Mouse (Mus musculus) frontal cortex, adult 2 months (tissue): ENCODE results near the gene Mrps31. TPM values are rescaled to one million over a fixed set of nuclear protein-coding genes. Genes with fewer than 3 reads are reported as not detected.

Experiments used
- DNase-seq, 2 experiments: peaks; one replicate each; pipeline ENCODE4 v3.0.0; 2022; ENCODE audit warnings: low spot score in 1 of 2; ENCODE audit errors: extremely low spot score in 1 of 2
- polyA plus RNA-seq: library from polyadenylated mRNA; depleted of rRNA; stranded (reverse); fragments of >200 nt; gene quantifications from 2 replicates; pipeline ENCODE4 v1.2.3, GENCODE M21; 2012; rRNA removed

Gene Mrps31
- 15.5 and 19.7 TPM in 2 replicates for polyA plus RNA-seq

DNA sequence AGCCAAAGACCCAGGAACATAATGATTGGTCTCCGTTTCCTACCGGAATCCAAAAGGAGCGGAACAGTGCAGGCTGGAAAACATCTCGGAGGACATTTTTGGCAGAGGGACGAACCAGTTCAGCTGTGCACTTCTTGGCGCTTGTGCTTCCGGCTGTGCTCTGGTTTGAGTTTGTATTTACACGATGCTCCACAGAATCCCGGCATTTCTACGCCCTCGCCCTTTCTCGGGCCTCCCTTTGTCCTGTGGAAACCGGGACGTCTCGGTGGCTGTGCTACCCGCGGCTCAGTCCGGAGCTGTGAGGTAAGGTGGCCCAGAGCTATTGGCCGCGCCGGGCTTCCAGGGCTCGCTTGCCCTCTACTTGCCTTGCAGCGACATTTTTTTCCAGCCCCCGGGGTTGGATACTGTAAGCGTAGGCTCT, at the start of gene Mrps31:
Gene Mrps31, plus strand, starts transcription at position 80 of the 421 bp plus-strand sequence.
- DNase-seq = peak; percentile 69 to 94

DNA sequence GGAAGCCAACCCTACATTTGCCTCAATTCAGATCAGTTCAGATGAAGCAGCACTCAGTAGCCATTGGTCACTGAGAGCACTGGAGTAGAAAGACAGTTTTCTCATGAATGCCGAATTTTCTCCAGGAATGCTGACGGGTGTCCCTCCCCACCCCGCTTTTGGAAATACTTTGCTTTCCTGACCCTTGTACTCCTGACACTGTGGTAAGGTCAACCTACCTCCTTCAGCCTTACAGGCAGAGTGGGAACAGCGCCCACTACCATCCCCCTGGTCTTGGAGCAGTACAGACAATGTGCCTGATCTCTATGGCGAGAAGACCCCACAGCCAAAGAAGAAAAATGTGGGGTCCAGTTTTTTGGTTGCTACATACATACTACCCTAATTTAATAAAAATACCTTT, 34.9 kb upstream of the Mrps31 start:
- DNase-seq = no peak

DNA sequence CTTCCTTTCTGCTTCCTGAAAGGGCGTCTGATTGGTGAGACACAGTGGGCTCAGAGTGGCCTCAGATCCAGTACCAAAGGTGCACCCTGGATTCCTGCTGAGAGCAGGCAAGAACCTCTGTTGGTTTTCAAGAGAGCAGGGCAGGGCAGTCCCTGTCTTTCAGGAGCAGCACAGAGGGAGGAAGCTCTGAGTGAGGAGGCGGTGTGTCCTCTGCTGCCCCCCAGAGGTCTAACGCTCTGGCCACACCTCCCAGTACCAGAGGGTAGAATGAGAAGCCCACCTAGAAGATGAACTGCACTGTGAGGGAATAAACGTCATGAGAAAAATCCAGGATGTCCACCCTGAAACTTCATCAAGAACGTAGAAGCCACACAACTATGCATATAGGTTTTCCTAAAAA, 34.3 kb upstream of the Mrps31 start:
- peak in 1 of 2 experiments; percentile 19 for DNase-seq

DNA sequence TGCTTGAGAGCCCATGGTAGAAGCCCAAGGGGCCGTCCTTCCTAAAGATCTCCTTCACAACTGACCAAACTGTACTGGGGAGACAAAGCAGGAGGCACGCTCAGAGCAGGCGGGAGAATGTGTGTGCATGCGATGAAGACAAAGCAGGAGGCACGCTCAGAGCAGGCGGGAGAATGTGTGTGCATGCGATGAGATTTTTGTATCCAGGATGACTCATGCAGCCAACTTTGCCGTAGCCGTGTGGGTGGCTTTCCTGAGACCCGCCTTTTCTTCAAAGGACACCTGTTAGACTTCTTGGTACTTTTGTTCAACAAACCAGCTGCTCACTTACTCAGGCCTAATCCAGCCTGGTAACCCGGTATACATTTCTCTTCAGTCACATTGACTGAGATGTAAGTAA, 30.2 kb upstream of the Mrps31 start:
- DNase-seq = peak in 1 of 2 experiments; percentile 46

DNA sequence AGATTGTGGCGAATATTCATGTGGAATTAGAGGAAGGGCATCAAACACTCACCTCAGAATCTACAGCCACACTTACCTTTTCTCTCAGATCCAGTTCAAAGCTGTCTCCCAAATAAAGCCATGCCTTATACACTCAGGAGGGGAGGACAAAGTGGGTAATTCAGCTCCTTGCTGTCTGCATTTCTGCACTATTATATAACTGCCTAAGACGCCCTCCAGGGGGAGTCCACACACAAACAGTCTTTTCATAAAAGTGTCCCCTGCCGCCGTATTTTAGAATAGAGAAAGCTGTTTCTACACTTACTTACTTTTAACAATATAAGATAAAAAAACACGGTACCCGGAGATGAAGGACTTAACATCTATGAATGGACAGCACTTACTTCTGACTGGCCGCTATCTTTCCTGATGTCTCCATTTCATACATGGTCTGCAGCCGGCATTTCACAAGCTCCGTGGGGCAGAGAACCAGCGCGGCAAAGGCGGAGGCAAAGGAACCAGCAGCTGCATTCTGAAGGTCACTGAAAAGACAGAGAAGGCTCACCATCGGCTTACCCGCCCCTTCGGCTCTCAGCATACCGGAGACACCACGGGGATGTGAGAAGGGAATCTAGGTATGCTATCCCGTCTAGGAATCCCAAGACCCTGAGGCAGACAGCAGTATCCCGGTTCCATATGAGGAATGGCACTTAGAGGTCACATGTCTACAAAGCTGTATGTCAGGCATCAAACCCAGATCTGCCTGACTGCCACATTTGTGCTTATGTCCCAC, 28.2 kb upstream of the Mrps31 start:
- peak in 1 of 2 experiments; percentile 23 for DNase-seq

DNA sequence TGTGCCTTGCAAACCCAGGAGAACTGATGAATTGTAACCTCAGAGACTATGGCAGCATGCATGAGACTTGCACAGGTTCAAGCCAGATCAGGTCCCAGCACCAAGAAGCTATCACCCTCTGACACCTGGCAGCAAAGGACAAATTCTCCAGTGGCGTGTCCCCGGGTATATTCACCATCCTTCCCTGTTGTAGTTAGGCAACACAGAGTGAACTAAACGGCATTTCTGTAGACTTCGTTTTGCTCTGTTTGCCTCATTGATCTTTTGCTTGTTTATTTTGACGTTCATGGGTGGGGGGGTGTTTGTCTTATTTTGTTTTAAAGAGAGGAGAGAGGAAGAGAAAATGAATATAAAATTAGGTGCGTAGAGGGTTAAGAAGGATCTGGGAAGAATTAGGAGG, 26.0 kb upstream of the Mrps31 start:
- DNase-seq = no peak

DNA sequence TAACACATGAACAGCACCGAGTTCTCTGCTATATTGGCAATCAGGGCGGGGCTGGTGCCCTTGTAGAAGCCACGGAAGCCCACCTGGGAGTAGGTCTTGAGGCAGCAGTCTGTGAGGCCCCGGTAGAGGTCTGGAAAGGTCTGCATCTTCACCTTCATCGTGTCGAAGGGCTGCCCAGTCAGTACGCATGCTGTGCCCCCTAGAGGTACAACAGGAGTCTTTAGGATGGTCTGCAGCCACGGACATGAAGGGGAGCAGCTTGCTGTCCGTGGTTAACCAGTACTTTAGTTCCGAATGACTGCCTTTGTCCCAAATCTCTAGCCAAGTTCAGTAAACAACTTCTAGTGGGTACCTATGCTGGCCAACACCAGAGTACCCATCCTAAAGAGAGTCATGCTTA, 21.3 kb upstream of the Mrps31 start:
- no peak for DNase-seq

DNA sequence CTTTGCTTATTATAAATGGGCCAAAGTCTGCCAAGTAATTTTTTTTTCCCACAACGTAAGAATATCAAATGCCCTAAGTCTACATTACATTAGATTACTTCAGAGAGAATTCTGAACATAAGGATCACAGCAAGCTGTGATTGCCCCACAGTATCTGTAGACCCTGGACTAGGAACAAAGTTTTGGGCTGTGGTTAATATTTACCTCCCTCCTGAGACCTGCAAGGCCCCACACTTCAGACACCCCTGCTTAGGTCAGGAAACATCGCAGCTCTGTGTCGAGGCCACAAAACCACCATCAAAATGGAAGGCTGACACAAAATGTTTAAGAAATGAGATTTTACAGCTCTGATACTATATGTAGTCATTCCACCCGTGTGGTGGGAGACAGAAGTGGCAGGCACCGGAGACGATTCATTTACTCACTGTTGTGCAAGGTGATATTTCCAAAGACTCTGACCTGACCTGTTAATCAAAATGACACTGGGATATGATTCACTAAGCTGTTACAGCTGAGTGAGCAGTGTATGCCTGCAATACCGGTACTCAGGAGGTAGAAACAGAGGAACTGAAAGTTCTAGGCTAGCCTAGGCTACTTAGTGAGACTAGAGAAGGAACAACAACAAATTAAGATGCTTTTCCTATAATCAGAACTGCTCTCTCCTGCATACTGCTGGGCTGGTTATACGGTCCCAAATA, 20.2 kb upstream of the Mrps31 start:
- DNase-seq = no peak

DNA sequence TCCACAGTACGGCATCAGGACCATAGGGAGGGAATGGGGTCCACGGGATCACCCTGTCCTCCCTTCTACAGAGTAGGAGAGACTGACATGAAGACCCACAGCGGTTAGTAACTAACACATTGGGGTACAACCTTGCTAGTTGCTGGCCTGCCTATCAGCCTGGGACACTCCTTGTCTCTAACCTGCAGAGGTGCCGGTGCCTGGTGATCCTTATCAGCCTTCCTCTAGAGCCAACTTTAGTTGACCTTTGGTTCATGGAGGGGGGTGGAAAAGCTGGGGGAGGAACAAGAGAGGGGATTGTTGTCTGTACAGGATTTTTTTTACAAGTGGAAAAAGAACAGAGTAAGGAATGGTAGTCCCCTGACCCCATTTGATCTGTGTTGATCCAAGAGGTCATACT, 16.7 kb upstream of the Mrps31 start:
- no peak for DNase-seq

DNA sequence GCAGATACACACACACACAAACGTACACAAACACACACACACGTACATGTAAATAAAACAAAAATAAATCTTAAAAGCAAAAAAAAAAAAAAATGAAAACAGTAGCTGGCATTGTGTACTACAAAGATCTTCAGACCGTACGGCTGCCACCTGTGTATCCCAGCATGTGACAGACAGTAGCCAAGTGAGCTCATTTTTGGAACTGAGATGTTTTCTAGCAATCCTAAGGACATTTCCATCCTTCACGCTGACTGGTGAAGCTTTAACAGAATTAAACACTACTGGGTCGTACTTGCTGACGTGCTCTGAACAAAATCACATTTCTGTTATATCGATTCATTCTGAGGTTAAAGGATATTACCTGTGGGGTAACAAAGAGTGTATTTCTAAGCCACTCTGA, 15.9 kb upstream of the Mrps31 start:
- no peak for DNase-seq

DNA sequence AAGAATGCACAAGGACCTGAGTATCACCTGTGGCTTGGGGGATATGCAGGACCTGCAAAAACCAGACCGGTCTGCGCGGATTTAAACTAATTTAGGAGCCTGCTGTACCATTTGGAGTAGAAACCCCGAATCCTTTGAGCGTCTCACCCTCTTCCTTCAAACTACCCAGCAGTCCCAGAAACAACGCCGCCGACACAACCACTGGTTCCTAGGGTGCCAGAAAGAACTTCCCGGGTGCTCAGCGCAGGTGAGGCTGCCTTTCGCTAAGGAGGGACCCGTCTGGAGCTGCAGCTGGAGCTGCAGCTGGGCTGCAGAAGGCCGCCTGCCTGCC, 13.4 kb upstream of the Mrps31 start:
- no peak for DNase-seq

DNA sequence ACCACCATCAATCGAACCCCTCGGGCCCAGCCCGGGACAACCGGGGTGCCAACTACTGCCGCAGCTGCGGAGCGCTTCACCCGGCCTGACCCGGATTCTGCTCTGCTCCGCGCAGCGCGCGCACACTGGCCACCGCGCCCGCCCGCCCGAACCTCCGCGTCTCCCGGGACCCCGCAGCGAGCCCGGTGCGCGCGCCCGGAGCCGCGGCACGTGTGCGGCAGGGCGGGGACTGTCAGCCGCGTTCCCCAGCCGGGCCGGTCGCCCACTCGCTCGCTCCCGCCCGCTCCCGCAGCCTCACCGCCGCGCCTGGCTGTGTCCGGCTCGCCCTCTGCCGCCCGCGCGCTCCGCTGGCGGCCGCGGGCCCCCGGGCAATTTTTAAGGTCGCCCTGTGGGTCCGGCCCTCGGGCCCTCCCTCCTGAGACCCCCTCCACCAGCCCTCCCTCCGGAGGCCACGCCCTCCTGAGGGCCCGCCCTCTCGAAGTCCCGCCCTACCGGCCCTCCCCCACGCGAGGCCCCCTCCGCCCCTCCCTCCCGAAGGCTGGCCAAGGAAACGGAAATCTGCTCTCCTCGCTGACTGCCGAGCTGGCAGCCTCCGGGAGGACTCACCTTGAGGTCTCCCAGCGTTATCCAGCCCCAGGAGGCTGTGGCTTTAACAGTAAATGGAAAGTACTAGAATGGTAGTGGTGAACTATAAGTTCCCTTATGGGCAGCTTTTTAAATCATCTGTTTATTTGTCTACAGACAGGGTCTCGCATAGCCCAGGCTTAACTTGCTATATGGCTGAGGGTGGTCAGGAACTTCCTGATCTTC, 12.8 kb upstream of the Mrps31 start, which contains the start of gene Slc25a15:
Gene Slc25a15, minus strand, starts transcription at position 456 of the 810 bp plus-strand sequence.
- DNase-seq = peak; percentile 29 to 82

DNA sequence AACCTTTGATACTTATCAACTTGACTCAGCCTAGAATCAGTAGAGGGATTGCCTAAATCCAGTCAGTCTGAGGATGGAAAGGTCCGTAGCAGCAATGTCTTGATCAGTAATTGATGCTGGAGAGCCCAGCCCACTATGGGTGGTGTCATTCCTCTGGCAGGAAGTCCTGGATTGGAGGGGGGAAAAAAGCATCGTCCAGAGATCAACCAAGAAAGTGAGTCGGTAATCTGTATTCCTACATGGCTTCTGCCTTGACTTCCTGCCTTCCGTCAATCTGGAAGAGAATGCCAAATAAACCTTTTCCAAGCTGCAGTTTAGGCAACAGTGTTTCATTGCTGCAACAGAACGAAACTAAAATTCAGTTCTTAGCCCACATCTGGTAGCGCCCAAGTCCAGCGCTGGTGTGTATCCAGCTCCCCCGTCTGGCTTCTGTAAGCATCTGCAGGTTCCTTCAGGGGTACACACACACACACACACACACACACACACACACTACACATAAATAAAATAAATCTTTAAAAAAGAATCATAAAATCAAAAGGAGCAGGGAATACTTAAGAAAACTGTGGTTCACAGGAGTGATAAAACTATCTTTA, 11.8 kb upstream of the Mrps31 start:
- no peak for DNase-seq

DNA sequence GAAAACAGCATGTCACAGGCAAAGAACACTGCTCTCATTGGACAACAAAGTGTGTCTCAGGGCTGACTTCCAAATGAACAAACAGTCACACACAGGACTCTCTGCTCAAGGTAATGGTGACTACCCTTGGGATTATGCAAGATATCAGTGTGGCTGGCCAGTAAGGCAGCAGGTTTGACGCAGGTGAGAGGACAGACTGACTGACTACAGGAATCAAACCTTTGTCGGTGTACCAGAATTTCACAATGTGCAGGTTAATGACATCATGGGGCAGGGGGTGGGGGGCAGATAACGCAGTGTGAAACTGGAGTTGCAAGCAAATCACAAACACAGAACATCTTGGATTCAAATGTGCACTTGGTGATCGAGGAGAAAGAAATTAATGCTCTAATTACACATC, 10.6 kb upstream of the Mrps31 start:
- no peak for DNase-seq

DNA sequence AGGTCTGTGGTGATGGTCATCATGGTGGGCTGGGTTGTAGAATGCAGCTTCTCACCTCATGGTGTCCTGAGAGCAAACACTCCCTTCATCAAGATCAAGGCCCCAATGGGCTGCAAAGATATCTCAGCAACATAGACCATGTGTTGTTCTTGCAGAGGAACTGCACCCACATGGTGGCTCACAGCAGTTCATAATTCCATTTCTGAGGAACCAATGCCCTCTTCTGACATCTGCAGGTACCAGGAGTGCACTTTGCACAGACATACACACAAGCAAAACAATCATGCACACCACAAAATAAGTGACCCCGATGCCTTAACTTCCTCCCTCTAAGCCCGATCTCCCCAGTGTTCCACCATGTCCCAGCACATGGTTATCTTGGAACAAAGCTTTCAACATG, 7.9 kb upstream of the Mrps31 start:
- no peak for DNase-seq

DNA sequence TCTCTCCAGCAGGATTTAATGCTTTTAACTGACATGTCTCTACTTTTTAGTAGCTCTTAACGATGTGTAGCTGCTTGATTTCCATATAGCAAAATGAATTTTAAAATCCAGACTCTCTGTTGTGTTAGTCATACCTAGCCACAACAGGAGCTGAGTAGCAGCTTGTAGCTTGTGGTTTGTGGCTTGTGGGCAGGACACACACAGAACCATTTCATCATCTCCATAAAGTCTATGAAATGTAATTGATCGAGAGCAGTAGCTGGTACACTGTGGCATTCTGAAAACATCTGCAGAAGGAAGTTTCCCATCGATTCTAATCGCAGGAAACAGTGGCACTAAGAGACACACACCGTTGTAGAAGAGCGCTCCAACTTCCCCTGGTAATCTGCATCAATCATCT, 5.4 kb upstream of the Mrps31 start:
- DNase-seq = no peak

DNA sequence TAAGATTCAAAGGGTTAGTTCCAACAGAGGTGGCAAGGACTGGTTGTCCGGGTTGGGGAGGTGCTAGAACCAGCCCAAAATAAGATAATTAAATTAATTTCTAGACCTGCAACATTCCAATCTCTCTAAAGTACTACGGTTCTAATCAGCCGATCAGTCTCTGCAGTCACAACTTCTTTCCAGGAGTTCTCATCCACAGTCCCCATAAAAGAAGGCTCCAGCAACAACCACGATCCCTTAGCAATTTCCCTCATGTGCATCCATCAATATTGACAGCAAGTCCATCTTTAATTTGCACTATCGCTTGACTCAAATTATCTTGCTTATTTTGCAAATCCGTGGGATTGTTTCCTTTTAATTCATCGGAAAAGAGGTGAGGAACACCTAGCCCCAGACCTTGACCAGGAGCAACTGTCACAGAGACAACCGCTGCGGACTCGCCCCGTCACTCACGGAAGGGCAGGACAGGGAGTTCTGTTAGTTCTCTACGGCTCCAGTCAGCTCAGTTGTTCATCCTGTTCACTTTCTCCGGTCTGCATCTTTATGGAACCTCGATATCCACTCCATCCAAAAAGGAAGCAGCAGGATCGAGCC, 376 bp upstream of the Mrps31 start:
- no peak for DNase-seq

DNA sequence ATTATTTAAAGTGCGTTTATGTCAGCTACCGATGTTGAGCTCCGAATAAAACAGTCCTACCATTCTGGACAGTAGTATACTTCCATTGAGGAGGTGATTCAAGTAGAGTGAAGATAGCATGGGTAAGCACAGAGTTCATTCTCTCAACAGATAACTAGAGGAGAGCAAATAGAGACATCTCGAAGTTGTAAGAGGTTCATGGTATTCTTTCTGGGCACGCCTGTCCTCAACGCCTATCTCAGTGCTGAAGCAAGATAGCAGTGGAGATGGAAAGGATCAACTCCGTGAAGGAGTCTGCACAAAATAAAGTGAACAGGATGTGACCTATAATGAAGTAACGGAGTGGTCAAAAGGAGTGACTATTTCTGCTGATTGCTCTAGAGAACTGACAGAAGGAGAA, 810 bp downstream of the Mrps31 start:
- no peak for DNase-seq
